Mouse (Mus musculus) midbrain, postnatal 0 days (tissue): ENCODE data around the gene Zfhx3. TPM values are rescaled to one million over a fixed set of nuclear protein-coding genes. Genes with fewer than 3 reads are reported as not detected.

Experiments
- ATAC-seq: fragments of 200-750 bp; cut with Nextera tagmentation; 2 replicates; pipeline ENCODE4 v1.8.0; 2017; ENCODE audit warnings: moderate number of reproducible peaks, mild to moderate bottlenecking, moderate TSS enrichment, moderate library complexity; ENCODE audit not compliant: low FRiP score
- DNase-seq: peaks from one replicate; pipeline ENCODE4 v3.0.0-alpha.2; 2015; ENCODE audit warnings: low spot score
- H3K27ac ChIP-seq: fragments of 300-500 bp; sonication (generic); 2 replicates; pipeline ENCODE4 v1.5.1; 2014; ENCODE audit warnings: low read depth, mild to moderate bottlenecking, low read length, mixed read lengths
- H3K27me3 ChIP-seq: fragments of 300-500 bp; sonication (generic); 2 replicates; pipeline ENCODE4 v1.6.1; 2014; ENCODE audit warnings: low read length, control low read depth, mixed read lengths; ENCODE audit not compliant: insufficient read depth
- H3K36me3 ChIP-seq: fragments of 300-500 bp; sonication (generic); 2 replicates; pipeline ENCODE4 v1.6.1; 2014; ENCODE audit warnings: low read length, control low read depth, mixed read lengths; ENCODE audit not compliant: insufficient read depth
- H3K4me1 ChIP-seq: fragments of 300-500 bp; sonication (generic); 2 replicates; pipeline ENCODE4 v1.6.1; 2014; ENCODE audit warnings: mild to moderate bottlenecking, control low read depth, antibody characterized with exemption, low read length, mixed read lengths; ENCODE audit not compliant: insufficient read depth
- H3K4me2 ChIP-seq: fragments of 300-500 bp; sonication (generic); 2 replicates; pipeline ENCODE4 v1.6.1; 2014; ENCODE audit warnings: low read depth, mild to moderate bottlenecking, low read length, mixed read lengths; ENCODE audit not compliant: poor library complexity, severe bottlenecking
- H3K4me3 ChIP-seq: fragments of 300-500 bp; sonication (generic); 2 replicates; pipeline ENCODE4 v1.5.1; 2014; ENCODE audit warnings: low read depth, mild to moderate bottlenecking, low read length, moderate library complexity
- H3K9ac ChIP-seq: fragments of 300-500 bp; sonication (generic); replicated peaks from 2 replicates; pipeline ENCODE4 v1.6.1; 2014; ENCODE audit warnings: mild to moderate bottlenecking, low read length, moderate library complexity, mixed read lengths; ENCODE audit not compliant: poor library complexity, severe bottlenecking
- H3K9me3 ChIP-seq: fragments of 300-500 bp; sonication (generic); 2 replicates; pipeline ENCODE4 v1.6.1; 2016; ENCODE audit warnings: low read length, control low read depth
- CTCF ChIP-seq: IDR thresholded peaks from 2 replicates; pipeline ENCODE4 v1.5.1; 2016; ENCODE audit warnings: antibody characterized with exemption, mild to moderate bottlenecking
- WGBS: fragments of 180-500 bp; shearing (Covaris S2); extraction: QIAGEN DNeasy Blood & Tissue Kit; methylation state at CpG from one replicate; pipeline ENCODE4 v1.1.7; 2014; 5-methylcytosine and 5-hydroxymethylcytosine counted together
- polyA plus RNA-seq: library from polyadenylated mRNA; unstranded; fragments of >200 nt; fragmentation: Nextera tagmentation; extraction: Ambion mirVana; gene quantifications from 2 replicates; pipeline ENCODE4 v1.2.1, GENCODE M21; 2015
- total RNA-seq: library from RNA; depleted of rRNA; stranded (reverse); fragments of >200 nt; gene quantifications from 2 replicates; pipeline ENCODE4 v1.2.3, GENCODE M21; 2014

The Zfhx3 gene
- total and polyA plus RNA-seq, 2 experiments from 2014 or later = 33.1 to 44.5 TPM

GRCm38 (mm10) chr8:108373046-108373445, 430.6 kb downstream of the Zfhx3 start:
- no peak for ATAC-seq
- H3K9ac ChIP-seq = no peak overlapping the region

GRCm38 (mm10) chr8:108378036-108378435, 435.6 kb downstream of the Zfhx3 start:
- ATAC-seq = no peak

More at GRCm38 (mm10) chr8:108373046-108373445, 430.6 kb downstream of the Zfhx3 start:
- Histone ChIP-seq H3K9me3 (no peaks in the 10 kb centered on the region), H3K4me1 (0 out of 2 replicates have a peak, but pooled peaks cover 4% of the 10 kb centered on the region), H3K27ac (no peak overlapping the region), H3K36me3 (no peaks in the 10 kb centered on the region), H3K27me3 (no peaks in the 10 kb centered on the region), H3K4me2 (no peak overlapping the region), H3K4me3 (no peak overlapping the region)
- 30% methylated on average over 7 of the region's 7 CpGs for WGBS
- no peak for TF ChIP-seq CTCF
- no peak for DNase-seq

GRCm38 (mm10) chr8:108383121-108383520, 440.7 kb downstream of the Zfhx3 start:
- H3K27me3 ChIP-seq = no peaks in the 10 kb centered on the region
- H3K9me3 ChIP-seq = no peaks in the 10 kb centered on the region
- no peaks in the 10 kb centered on the region for H3K36me3 ChIP-seq
- H3K9ac ChIP-seq = no peak overlapping the region
- H3K4me3 ChIP-seq = no peak overlapping the region
- no peak overlapping the region for H3K4me2 ChIP-seq
- no peak overlapping the region for H3K27ac ChIP-seq
- WGBS = 45% methylated on average over 4 of the region's 4 CpGs
- H3K4me1 ChIP-seq = no peaks in the 10 kb centered on the region; the same call in none of the 2 replicates
- TF ChIP-seq CTCF = no peak
- DNase-seq (no peak), ATAC-seq (no peak)

More at GRCm38 (mm10) chr8:108378036-108378435, 435.6 kb downstream of the Zfhx3 start:
- Histone ChIP-seq H3K27me3 (no peaks in the 10 kb centered on the region), H3K36me3 (no peaks in the 10 kb centered on the region), H3K4me1 (no peaks in the 10 kb centered on the region; the same call in 1 of the 2 replicates), H3K27ac (no peak overlapping the region), H3K9ac (no peak overlapping the region), H3K4me3 (no peak overlapping the region), H3K9me3 (no peaks in the 10 kb centered on the region), H3K4me2 (no peak overlapping the region)
- 31% methylated on average over 2 of the region's 2 CpGs for WGBS
- no peak for TF ChIP-seq CTCF
- peak; percentile 46 for DNase-seq

GRCm38 (mm10) chr8:108387160-108387912, 444.9 kb downstream of the Zfhx3 start:
- ATAC-seq = no peak
- no peak overlapping the region for H3K9ac ChIP-seq
- WGBS = 16% methylated on average over 22 of the region's 22 CpGs
- H3K4me1 ChIP-seq = no peaks in the 10 kb centered on the region; the same call in none of the 2 replicates
- H3K4me2 ChIP-seq = peak overlapping the region; percentile 37
- peak overlapping the region; percentile 26; the same call in 1 of the 2 replicates for H3K27ac ChIP-seq
- H3K36me3 ChIP-seq = no peaks in the 10 kb centered on the region
- H3K27me3 ChIP-seq = no peaks in the 10 kb centered on the region
- TF ChIP-seq CTCF = no peak
- peak; percentile 85 for DNase-seq
- no peaks in the 10 kb centered on the region for H3K9me3 ChIP-seq
- H3K4me3 ChIP-seq = no peak overlapping the region; the same call in 1 of the 2 replicates

- no peak overlapping the region for H3K9ac ChIP-seq
- ATAC-seq = no peak
- H3K27ac ChIP-seq = peak overlapping the region; percentile 26; the same call in 1 of the 2 replicates
Observed at GRCm38 (mm10) chr8:108387913-108388274, 445.4 kb downstream of the Zfhx3 start.

GRCm38 (mm10) chr8:108392909-108393308, 450.5 kb downstream of the Zfhx3 start:
- DNase-seq (no peak), ATAC-seq (no peak)
- no peaks in the 10 kb centered on the region for H3K27me3 ChIP-seq
- H3K4me2 ChIP-seq = no peak overlapping the region
- no peak overlapping the region for H3K9ac ChIP-seq
- H3K9me3 ChIP-seq = no peaks in the 10 kb centered on the region
- no peak for TF ChIP-seq CTCF
- no peaks in the 10 kb centered on the region for H3K4me1 ChIP-seq
- no peak overlapping the region for H3K4me3 ChIP-seq
- H3K36me3 ChIP-seq = no peaks in the 10 kb centered on the region
- H3K27ac ChIP-seq = no peak overlapping the region
- 73% methylated on average over 9 of the region's 9 CpGs for WGBS

More at GRCm38 (mm10) chr8:108387913-108388274, 445.4 kb downstream of the Zfhx3 start:
- Histone ChIP-seq H3K4me3 (no peak overlapping the region), H3K36me3 (no peaks in the 10 kb centered on the region), H3K4me1 (no peaks in the 10 kb centered on the region; the same call in none of the 2 replicates), H3K9me3 (no peaks in the 10 kb centered on the region), H3K27me3 (no peaks in the 10 kb centered on the region), H3K4me2 (0 out of 2 replicates have a peak overlapping the region, but pooled peaks have one; percentile 37)
- DNase-seq = no peak
- TF ChIP-seq CTCF = no peak
- WGBS = 35% methylated on average over 8 of the region's 8 CpGs
